Mouse (Mus musculus) adrenal gland, adult 18-20 months (tissue): ENCODE measurements at regions not wholly inside any gene's neighbourhood (a gene's known extent, or its start where the extent isn't known, plus 50 kb on each side); places are given as distances from the start of the nearest gene placed in this dataset.

Experiments
- DNase-seq, 2 experiments: peaks; one replicate each; pipeline ENCODE4 v3.0.0; 2021 to 2022; ENCODE audit warnings: low spot score in 2 of 2

DNA sequence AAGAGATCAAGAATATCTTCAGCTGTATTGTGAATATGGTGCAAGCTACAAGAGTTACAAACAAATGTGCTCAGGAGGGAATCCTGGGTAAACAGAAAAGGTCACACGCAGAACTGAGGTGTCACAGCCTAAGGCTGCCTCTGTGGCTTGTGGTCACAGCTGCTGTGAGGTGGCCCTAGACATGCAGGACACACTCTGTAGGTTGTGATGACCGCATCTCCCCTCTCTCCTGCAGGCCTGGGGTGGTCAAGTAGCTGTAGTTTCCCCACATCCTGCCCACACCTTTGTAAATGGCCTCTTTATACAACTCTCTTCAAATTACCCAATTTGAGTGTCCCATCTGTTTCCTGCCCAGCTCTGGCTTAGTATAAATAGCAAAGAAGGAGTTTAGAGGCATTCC is 75.6 kb upstream of the Ppm1b start:
- DNase-seq, result no peak

- DNase-seq, result no peak
Observed at GRCm38 (mm10) chr17:84888525-84888924, 68.0 kb upstream of the Ppm1b start.

DNA sequence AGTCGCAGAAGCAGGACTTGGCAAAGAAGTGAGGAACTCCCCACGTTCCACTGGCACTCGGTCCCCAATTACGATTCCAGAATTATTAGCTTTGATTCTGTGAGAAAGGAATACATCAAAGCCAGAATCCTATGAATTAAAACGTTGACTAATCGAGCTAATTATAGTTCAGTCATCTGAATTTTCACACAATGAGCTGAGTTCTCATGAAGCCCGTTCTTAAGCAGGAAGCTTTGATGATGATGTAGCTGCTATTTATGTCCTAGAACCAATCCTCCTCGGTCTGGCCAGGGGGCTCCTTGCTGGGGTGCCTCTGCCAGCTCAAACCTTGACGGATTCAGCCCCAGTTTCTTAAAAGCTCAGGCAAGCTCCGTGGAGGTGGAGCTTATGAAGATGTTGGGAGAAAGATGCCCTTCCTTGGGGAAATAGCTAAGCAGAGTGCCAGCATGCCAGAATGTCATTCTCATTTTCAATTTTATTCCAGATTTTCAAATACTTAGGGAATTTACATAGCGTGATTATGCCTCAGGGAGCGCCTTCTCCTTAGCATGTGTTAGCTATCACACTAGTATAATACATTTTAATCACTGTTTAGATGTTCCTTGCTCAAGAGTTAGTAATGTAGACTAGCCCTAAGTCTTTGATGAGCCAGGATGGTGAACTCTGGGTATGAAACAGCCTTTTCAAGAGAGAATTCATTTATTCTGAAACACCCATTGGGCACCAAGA is 65.5 kb upstream of the Ppm1b start:
- no peak for DNase-seq

DNA sequence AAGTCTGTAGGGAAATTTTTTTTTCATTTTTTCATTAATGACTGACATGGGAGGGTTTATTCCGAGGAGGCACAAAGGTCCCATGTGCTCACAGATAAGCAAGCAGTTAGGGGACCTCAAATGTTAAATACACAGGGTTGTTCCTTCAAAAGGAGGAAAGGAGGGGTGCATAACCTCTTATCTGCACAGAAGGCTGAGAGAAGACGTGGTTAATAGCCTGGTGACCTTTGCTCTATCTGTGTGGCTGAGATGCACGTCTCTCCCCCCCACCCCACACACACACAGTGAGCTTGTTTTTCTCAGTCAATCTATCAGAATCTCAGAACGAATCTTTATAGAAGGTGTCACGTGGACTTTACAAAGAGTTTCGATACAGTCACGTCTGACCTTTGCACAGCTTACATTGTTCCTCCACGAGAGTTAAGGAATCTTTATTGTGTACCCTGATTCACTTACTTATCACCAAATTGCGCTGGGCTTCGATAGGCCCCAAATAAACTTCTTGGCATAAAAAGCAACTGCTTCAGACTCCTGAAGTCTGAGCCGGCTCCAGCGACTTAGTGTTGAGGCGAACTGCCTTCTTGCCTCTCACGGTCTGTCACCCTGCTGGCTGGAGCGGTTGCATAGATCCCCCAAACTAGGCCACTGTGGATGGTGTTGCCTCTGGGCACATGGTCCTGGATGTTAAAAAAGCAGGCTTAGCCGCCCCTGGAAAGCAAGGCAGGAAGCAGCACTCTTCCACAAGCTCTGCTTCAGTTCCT is 63.1 kb upstream of the Ppm1b start:
- DNase-seq, result no peak

DNA sequence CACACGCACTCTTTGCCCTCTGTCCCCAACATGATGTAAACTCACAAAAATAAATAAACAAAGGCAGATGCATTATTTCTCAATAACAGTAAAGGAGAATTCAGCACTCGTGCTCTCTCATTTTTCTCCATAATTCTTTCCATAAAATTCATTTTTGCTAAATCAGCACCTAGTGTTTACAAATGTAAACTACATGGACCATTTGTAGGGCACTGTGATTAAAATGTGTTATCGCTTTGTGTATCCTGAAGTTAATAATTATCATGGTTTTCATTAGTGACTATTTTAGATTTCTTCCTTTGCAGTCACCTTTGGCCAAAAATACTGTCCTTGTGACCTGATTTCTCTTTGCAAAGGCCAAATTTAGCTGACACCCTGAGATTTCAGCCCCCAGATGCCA is 61.0 kb upstream of the Ppm1b start:
- DNase-seq, result no peak

GRCm38 (mm10) chr17:84896572-84896971 is 60.0 kb upstream of the Ppm1b start:
- no peak for DNase-seq

GRCm38 (mm10) chr17:84898407-84898806 is 58.1 kb upstream of the Ppm1b start:
- DNase-seq, result no peak

DNA sequence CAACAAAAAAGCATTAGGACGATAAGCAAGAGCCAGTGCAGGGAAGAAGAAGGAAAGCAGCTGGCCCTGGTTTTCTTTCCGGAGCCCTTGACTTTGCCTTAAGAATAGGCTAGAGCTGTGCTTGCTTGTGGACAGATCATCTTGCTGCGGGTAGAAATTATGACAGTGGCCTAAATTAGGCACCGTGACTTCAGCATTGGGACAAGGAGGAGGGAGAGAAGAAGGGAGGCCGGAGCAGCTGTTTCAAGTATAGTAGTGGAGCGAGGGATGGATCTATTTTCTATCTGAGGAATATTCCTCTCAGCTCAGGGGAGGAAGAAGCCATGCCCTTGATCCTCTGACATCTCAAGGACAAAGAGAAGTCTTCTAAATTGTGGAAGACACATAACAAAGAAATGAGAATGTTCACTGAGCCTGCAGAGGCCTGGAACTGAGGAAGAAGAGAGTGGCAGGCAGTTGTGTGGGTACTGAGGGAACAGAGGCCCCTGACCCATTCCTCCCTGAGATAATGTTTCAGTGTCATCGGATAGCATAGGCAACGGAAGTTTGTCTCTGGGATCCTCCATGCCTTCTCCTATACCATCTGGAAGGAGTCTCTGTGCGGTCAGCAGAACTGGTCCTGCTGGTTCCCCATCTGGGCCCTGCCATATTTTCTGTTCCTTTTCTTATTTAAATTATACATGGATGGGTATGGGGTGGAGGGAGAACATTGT is 52.8 kb upstream of the Ppm1b start:
- DNase-seq, result no peak
